Mouse (Mus musculus): Measurements from ENCODE around the gene Ccdc102a. TPM values are rescaled to one million over a fixed set of nuclear protein-coding genes. Genes with fewer than 3 reads are reported as not detected.
A peak's percentile ranks its signal among the peaks of the same experiment; 100 is the strongest.

The Ccdc102a gene
- total and polyA plus RNA-seq, 2 experiments from 2014 or later, result 4.8 to 8.1 TPM

- Histone ChIP-seq H3K4me2 (ENCODE audit: low read depth) (no peak overlapping the region), H3K4me1 (ENCODE audit: insufficient read depth) (no peaks in the 10 kb centered on the region), H3K36me3 (ENCODE audit: insufficient read depth) (no peaks in the 10 kb centered on the region), H3K27me3 (ENCODE audit: insufficient read depth, low read length) (no peaks in the 10 kb centered on the region), H3K27ac (ENCODE audit: low read depth, low read length) (no peak overlapping the region), H3K9ac (no peak overlapping the region), H3K4me3 (ENCODE audit: low read depth, low read length) (no peak overlapping the region), H3K9me3 (ENCODE audit: low read length) (no peaks in the 10 kb centered on the region)
- DNase-seq (no peak), ATAC-seq (no peak)
- WGBS, result 39% methylated on average over 6 of the region's 6 CpGs
- TF ChIP-seq CTCF (IDR thresholded peaks at IDR 0.05; ENCODE audit: low read depth), result no peak
Observed at GRCm38 (mm10) chr8:94900617-94901016, 17.3 kb downstream of the Ccdc102a start.

GRCm38 (mm10) chr8:94899262-94899661 is 18.6 kb downstream of the Ccdc102a start:
- WGBS, result 10% methylated on average over 11 of the region's 11 CpGs
- H3K4me2 ChIP-seq (ENCODE audit: low read depth), result 0 out of 2 replicates have a peak overlapping the region, but pooled peaks have one; percentile 5

GRCm38 (mm10) chr8:94892917-94893316 is 25.0 kb downstream of the Ccdc102a start:
- no peak for ATAC-seq
- no peak for DNase-seq
- 39% methylated on average over 2 of the region's 2 CpGs for WGBS
- no peak overlapping the region for H3K4me3 ChIP-seq (ENCODE audit: low read depth, low read length)
- no peak overlapping the region for H3K4me2 ChIP-seq (ENCODE audit: low read depth)
- H3K27me3 ChIP-seq (ENCODE audit: insufficient read depth, low read length), result no peaks in the 10 kb centered on the region
- no peak overlapping the region for H3K9ac ChIP-seq
- no peaks in the 10 kb centered on the region for H3K4me1 ChIP-seq (ENCODE audit: insufficient read depth)
- no peak overlapping the region for H3K27ac ChIP-seq (ENCODE audit: low read depth, low read length)
- TF ChIP-seq CTCF (IDR thresholded peaks at IDR 0.05; ENCODE audit: low read depth), result no peak
- H3K9me3 ChIP-seq (ENCODE audit: low read length), result no peaks in the 10 kb centered on the region
- H3K36me3 ChIP-seq (ENCODE audit: insufficient read depth), result no peaks in the 10 kb centered on the region

More at GRCm38 (mm10) chr8:94899262-94899661, 18.6 kb downstream of the Ccdc102a start:
- H3K27ac ChIP-seq (ENCODE audit: low read depth, low read length), result no peak overlapping the region
- H3K4me3 ChIP-seq (ENCODE audit: low read depth, low read length), result no peak overlapping the region
- no peaks in the 10 kb centered on the region for H3K36me3 ChIP-seq (ENCODE audit: insufficient read depth)
- TF ChIP-seq CTCF (IDR thresholded peaks at IDR 0.05; ENCODE audit: low read depth), result no peak
- H3K27me3 ChIP-seq (ENCODE audit: insufficient read depth, low read length), result no peaks in the 10 kb centered on the region
- H3K4me1 ChIP-seq (ENCODE audit: insufficient read depth), result no peaks in the 10 kb centered on the region
- no peak for ATAC-seq
- DNase-seq, result no peak
- no peak overlapping the region for H3K9ac ChIP-seq
- H3K9me3 ChIP-seq (ENCODE audit: low read length), result no peaks in the 10 kb centered on the region

- ATAC-seq, result no peak
- Histone ChIP-seq H3K27ac (ENCODE audit: low read depth, low read length) (no peak overlapping the region), H3K4me1 (ENCODE audit: insufficient read depth) (no peaks in the 10 kb centered on the region), H3K4me3 (ENCODE audit: low read depth, low read length) (no peak overlapping the region), H3K27me3 (ENCODE audit: insufficient read depth, low read length) (no peaks in the 10 kb centered on the region), H3K36me3 (ENCODE audit: insufficient read depth) (no peaks in the 10 kb centered on the region), H3K9me3 (ENCODE audit: low read length) (no peaks in the 10 kb centered on the region), H3K9ac (no peak overlapping the region), H3K4me2 (ENCODE audit: low read depth) (no peak overlapping the region)
- 43% methylated on average over 14 of the region's 14 CpGs for WGBS
- TF ChIP-seq CTCF (IDR thresholded peaks at IDR 0.05; ENCODE audit: low read depth), result no peak
- no peak for DNase-seq
Observed at GRCm38 (mm10) chr8:94888383-94889036, 29.4 kb downstream of the Ccdc102a start.

GRCm38 (mm10) chr8:94880742-94881141 is 37.2 kb downstream of the Ccdc102a start:
- no peak overlapping the region for H3K4me3 ChIP-seq (ENCODE audit: low read depth, low read length)
- H3K4me2 ChIP-seq (ENCODE audit: low read depth), result no peak overlapping the region
- 78% methylated on average over 4 of the region's 4 CpGs for WGBS
- no peak for ATAC-seq
- no peaks in the 10 kb centered on the region for H3K9me3 ChIP-seq (ENCODE audit: low read length)
- no peak for DNase-seq
- no peak for TF ChIP-seq CTCF (IDR thresholded peaks at IDR 0.05; ENCODE audit: low read depth)
- no peak overlapping the region for H3K9ac ChIP-seq
- no peaks in the 10 kb centered on the region for H3K36me3 ChIP-seq (ENCODE audit: insufficient read depth)
- no peaks in the 10 kb centered on the region for H3K27me3 ChIP-seq (ENCODE audit: insufficient read depth, low read length)
- H3K4me1 ChIP-seq (ENCODE audit: insufficient read depth), result no peaks in the 10 kb centered on the region
- no peak overlapping the region for H3K27ac ChIP-seq (ENCODE audit: low read depth, low read length)

GRCm38 (mm10) chr8:94876820-94877219 is 41.1 kb downstream of the Ccdc102a start:
- H3K9ac ChIP-seq, result no peak overlapping the region
- H3K4me3 ChIP-seq (ENCODE audit: low read depth, low read length), result no peak overlapping the region
- H3K27ac ChIP-seq (ENCODE audit: low read depth, low read length), result no peak overlapping the region
- H3K36me3 ChIP-seq (ENCODE audit: insufficient read depth), result no peaks in the 10 kb centered on the region
- 51% methylated on average over 3 of the region's 3 CpGs for WGBS
- H3K9me3 ChIP-seq (ENCODE audit: low read length), result no peaks in the 10 kb centered on the region
- TF ChIP-seq CTCF (IDR thresholded peaks at IDR 0.05; ENCODE audit: low read depth), result no peak
- no peak for DNase-seq
- H3K27me3 ChIP-seq (ENCODE audit: insufficient read depth, low read length), result no peaks in the 10 kb centered on the region; the same call in 1 of the 2 replicates
- ATAC-seq, result no peak
- H3K4me1 ChIP-seq (ENCODE audit: insufficient read depth), result peaks cover 10% of the 10 kb centered on the region; the same call in 1 of the 2 replicates
- H3K4me2 ChIP-seq (ENCODE audit: low read depth), result no peak overlapping the region

- DNase-seq (peak; percentile 70), ATAC-seq (peak; percentile 48)
- WGBS, result under 1% methylated on average over 30 of the region's 37 CpGs
- Histone ChIP-seq H3K36me3 (ENCODE audit: insufficient read depth) (no peaks in the 10 kb centered on the region), H3K27me3 (ENCODE audit: insufficient read depth, low read length) (no peaks in the 10 kb centered on the region; the same call in 1 of the 2 replicates), H3K27ac (ENCODE audit: low read depth, low read length) (0 out of 2 replicates have a peak within 1 kb of the TSS, but pooled peaks have one; percentile 21), H3K9ac (peak within 1 kb of the TSS; percentile 53), H3K4me2 (ENCODE audit: low read depth) (peak within 1 kb of the TSS; percentile 94), H3K4me3 (ENCODE audit: low read depth, low read length) (peak within 1 kb of the TSS; percentile 58), H3K9me3 (ENCODE audit: low read length) (no peaks in the 10 kb centered on the region), H3K4me1 (ENCODE audit: insufficient read depth) (peaks cover 13% of the 10 kb centered on the region)
- no peak for TF ChIP-seq CTCF (IDR thresholded peaks at IDR 0.05; ENCODE audit: low read depth)
Observed at GRCm38 (mm10) chr8:94876197-94876730, 41.6 kb downstream of the Ccdc102a start, which contains the start of gene Dok4. Gene Dok4 (minus strand): TSS chr8:94876330.
